Mouse (Mus musculus) yolk sac, embryonic 10.5 days (tissue): ENCODE measurements around the gene Nxpe4.
"Not testable (repeated sequence)": the region's sequence is repeated elsewhere in the genome, so short reads cannot be mapped to it uniquely, and the experiment has no call there.

Source experiments
- DNase-seq: peaks from one replicate; pipeline ENCODE4 v3.0.0-alpha.2; 2017; ENCODE audit warnings: low spot score

The Nxpe4 gene

DNA sequence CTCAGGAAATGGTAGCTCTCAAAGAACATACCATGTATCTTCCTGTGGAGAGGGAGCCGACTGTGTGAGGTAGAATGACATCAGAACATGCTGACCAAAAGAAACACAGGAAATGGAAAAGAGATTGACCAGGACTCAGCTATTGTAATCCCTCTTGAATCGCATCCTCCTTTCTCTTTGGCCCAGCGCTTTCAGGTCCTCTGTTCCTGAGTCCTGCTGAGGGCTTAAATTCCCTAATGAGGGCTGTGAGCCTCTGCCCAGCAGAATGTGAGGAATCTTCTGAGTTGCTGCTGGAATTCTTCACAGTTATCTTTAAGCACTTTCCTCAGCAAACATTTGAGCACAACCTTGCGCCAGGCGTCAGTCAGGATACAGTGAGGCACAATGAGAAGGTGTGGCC, 78.6 kb downstream of the Nxpe4 start:
- DNase-seq: no peak

DNA sequence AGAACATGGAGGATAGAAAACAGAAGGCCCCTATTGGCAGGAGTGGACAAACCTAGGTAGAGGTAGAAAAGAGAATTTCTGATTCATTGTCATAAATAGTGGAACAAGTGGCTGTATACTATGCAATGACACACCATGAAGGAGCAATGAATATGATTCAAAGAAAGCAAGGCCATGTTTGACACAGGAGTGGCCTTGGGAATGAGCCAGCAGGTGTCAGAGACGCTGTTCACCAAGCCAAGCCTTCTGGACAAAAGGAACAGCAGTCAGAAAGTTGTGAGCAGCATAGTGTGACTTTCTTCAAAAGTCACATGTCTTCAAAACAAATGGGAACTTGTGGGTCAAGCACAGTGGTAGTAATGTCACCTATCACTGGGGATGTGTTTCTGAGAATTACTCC, 80.0 kb downstream of the Nxpe4 start:
- no peak for DNase-seq

DNA sequence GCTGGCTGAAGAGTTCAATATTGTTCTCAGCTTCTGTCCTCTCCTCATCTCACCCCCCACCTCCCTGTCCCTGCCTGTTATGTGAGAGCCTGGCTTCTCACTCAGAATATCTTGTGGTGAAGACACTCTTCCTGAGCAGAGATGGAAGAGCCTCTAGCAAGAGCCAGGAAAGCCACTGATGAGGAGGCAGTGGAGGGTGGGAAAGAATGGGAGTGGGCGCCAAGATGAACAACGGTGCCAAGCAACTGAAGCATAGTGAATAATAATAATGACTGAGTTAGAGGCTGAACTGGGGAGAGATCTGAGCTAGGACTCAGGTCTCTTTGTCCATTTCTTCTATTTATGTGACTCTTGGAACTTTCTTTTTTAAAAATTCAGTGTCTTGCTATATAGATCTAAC, 80.9 kb downstream of the Nxpe4 start:
- no peak for DNase-seq

DNA sequence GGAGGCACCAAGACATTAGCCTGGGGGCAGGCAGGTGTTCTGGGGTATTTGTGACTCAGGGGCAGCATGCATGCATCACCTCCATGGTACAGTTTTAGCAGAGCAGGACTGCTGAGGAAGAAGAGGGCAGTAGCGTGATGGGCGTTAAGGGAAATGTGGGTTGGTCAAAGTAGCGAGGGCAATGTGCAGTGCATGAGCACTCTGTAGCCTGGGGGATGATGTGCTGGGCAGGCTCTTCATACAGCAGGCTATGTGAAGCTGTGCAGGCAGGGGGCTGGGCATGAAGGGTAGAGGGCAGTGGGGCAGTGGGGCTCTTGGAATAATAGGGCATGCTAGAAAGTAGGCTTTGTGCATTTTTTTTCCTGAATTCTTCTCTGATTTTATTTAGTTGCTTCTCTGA, 82.4 kb downstream of the Nxpe4 start:
- DNase-seq: no peak

DNA sequence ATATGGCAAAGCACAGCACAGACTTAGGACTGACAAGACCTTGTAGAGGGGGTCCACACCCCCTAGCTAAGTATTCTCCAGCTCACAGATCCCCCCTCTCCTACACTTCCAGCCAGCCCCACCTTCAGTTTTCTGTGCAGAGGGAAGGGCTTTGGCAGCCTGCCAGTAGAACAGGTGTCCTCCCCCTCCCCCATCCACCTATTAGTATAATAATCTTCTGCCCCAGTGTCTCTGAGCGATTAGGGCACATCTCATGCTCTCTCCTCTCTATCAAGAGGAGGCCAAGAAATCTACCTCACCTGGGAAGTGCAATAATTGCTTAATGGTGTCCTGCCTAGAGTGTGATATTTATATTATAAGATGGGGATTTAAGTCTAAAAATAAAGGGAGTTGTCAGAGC, 83.7 kb downstream of the Nxpe4 start:
- no peak for DNase-seq

DNA sequence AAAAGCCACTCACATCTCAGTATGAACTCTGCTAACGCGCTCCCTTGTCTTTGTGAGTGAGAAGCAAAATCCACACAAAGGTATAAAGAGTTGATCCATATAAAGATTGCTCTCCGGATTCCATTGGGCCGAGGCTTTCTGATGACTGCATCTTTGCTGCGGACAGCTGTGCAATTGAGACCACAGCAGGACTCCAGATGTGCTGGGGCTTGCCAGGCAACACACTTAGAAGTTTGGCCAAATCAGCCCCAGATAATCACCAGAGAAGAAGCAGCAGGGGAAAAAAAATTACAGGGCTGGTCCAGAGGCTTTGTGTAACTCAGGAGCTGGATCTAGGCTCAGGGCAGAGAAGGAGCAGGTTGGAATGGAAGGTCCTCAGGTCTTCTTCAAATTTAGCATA, 85.5 kb downstream of the Nxpe4 start:
- no peak for DNase-seq

DNA sequence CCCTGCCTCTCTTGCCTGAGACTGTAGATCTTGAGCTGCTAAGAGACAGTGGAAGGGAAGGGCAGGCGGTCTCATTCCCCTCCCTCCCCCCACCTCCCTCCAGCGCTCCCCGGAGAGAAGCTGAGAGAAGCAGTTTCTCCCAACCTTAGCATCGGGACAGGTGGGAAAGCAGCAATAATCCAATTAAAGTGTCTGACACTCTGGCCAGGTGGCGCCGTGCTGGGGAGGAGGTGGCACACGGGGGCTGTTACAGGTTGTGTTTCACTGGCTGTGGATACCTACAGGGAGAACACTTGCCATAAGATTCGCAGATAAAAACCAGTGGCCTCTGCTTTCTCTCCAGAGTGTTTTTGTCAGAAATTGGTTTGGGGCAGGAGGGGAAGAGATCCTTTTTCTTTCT, 90.4 kb downstream of the Nxpe4 start:
- DNase-seq: no peak

DNA sequence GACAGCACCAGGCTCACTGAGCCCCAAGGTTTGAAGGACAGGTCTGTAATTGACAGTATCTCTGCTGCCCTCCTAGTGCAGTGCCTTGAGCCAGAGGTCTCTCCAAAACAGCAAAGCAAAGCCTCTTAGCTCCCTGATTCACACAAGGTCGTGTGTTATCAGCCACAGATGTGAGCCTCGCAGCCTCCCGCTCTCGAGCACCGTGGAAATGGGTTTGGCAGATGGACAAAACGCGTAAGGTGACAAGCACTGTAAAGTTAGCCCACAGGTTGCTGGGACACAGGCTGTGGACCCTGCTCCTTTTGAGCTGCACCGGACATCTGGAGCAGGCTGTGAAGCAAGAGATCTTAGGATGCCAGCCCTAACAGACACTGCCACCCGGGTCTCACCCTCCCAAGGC, 95.2 kb downstream of the Nxpe4 start:
- no peak for DNase-seq

DNA sequence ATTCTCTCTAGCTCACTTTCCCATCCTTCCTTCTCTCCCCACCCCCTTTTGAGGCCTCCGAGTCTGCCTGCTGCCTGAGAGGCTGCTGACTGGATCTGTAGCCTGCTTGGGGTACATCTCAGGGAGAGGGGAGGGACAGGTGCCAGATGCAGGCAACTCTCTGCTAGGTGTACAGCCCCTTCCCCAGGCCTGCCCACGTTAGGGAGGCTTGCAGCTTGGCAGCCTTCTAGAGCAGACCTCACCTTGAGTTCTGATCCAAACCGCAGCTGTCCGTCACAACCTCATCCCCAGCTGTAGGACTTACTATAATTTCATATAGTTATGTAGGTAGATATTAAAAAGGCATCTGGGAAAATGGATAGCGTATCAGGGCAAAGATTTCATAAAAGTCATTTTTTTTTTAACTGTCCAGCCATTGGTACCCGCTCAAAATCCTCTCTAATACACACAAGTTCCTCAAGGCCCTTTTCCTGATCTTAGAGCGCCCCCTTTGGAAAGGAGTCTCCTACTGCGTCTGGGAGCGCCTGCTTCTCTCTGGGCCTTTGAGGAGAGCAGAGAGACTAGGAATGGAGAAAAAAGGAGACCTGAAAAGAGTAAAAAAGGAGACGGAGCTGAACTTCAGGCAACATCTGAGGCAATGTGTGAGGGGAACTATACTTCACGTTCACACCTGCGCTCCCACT, 96.1 kb downstream of the Nxpe4 start:
- DNase-seq: no peak

DNA sequence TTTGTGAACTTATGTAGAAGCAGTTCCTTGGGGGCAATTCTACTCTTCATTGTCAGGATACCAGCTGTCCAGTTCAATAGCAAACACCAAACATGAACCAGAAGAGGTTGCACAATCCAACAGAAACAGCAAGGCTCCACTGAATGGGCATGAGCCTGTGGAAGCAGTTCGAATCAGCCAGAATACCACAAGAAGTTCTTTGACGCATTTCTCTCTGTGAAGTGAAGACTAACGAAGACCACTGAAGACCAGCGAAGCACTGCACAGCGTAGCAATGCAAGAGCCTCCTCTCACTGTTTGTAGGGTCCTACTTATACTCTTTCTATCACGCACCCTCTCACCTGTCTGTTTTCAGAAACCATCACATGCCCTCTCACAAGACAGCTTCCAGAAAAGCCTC, 102.8 kb downstream of the Nxpe4 start:
- no peak for DNase-seq

DNA sequence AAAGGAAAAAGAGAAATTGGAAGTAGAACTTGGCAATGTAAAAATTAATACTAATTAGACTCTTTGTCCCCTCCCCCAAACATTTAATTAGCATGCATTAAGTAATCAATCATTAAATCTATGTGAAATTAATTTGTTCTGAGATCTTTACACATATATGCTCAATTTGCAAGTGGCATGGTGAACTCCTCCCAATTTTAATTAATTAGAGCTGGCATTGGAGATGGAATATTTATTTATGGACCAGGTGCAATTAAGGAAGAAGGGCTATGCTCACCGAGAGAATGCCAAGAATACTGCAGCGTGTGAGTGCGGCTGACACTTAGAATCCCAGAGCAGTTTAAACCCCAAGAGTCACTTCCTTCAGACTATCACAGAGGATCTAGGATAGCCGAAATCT, 103.7 kb downstream of the Nxpe4 start:
- DNase-seq: no peak

DNA sequence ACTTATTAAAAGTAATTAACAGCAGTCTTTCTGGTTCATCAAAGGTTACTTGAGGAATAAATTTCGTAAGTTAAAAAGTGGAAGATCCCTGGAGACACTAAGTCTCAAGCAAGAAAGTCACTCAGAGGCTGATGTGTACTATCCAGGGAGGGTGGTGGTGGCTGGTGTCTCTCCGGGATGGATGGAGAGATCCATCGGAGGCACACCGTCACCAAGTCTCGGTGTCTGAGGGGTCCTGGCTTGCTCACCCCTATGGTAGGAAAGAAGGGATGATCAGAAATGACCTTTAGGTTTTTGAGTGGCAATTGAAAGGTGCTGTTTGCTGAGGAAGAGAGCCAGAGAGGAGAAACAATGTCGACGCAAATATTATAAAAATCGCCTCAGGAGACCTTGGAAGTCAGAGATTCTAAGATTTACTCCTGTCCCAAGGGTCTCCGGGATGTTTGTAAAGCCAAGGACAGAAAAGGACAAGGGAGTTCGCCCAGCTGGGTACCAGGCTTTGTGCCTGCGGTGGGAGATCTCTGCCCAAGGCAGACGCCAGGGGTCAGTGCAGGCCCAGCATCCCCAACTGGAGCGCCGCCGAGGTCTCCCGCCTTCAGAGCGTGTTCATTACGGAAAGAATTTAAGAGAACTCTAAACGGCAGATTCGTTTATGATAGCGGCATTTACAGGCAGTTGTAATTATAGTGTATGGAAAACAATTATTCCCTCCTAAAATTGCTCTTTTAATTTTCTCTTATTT, 104.6 kb downstream of the Nxpe4 start:
- DNase-seq: peak; percentile 51

DNA sequence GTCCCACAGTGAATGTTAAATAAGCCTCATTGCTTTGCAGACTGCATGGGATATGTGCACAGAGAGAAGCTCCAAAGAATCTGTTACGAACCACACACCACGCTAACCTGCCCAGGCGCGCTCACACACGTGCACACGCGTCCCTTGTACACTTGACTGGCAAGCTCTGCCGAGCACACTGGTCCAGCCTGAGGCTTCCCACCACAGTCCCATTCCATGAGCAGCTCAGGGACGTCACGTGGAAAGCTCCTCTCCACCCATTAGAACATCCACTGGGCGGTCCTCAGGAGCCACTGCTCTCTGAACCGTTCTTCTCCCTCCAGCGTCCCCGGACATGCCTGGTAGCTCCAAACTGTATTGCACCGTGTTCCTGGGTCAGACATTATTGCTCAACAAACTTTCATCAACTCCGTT, 105.2 kb downstream of the Nxpe4 start:
- peak; percentile 31 for DNase-seq

DNA sequence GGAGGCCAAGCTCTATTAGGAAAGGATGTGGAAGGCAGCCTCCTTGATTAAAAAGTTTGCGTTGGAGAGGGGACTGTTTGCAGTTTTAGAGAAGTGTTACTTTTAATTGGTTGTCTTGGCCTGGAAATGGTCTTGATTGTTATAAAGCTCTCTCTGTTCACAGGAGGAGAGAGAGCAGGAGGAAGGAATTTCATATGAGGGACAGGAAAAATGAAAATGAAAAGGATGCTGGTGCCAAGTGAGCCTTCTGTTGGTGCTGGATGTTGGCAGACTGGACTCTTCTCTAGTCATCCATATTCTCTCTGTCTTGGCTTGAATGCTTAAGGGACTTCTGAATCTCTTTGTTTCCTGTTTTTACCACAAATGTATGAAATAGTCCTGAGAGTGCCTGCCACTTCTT, 106.1 kb downstream of the Nxpe4 start:
- no peak for DNase-seq

DNA sequence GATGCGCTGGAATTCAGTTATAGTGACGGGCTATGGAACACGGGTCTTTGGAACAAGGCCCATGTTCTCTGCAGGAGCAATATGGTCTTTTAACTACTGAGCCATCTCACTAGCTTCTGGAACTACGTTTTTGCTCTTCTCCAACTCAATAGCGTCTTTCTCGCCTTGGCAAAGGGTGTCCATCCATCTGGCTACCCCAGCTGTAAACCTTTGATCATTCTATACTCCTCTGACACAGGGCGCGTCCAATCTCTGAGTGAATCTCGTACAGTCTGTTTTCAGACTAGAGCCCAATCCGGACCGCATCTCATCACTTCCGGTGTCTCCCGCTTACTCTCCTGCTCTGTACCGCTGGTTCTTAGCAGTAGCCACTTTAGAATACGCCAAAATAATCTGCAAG, 115.0 kb downstream of the Nxpe4 start:
- DNase-seq: no peak

DNA sequence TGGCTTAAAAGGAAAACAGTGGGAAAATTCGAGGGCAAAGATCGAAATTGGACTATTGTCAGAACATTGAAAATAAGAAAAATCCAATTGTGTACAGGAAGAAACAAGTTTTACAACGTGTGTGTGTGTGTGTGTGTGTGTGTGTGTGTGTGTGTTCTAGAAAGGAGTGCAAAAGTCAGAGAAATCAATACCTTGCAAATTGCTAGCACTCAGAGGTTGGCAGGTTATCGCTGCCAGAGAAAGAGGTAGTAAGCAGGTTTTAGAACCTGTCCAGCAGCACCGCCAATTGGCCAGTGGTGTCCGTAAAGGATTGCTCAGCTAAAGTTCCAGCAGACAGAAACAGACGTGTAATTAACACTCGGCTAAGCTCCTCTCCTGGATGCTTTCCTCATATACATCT, 122.4 kb downstream of the Nxpe4 start:
- no peak for DNase-seq

DNA sequence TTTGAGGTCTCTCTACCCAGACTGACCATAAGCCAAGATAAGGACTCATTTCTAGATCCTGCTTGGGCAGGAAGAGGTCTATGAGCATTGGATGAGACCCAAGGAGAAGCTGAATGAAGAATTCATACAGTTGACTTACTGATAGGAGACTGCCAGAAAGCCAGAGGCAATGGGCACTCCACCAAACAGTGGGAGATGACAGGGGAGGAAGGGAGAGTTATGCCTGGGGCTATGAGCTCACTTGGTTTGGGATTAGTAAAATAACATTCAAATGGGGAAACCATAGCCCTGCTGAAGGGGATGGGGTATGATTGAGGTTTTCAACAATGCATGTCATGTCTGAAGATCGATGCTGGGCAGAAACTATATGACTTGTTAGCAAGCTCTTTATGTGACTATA, 128.5 kb downstream of the Nxpe4 start:
- no peak for DNase-seq

DNA sequence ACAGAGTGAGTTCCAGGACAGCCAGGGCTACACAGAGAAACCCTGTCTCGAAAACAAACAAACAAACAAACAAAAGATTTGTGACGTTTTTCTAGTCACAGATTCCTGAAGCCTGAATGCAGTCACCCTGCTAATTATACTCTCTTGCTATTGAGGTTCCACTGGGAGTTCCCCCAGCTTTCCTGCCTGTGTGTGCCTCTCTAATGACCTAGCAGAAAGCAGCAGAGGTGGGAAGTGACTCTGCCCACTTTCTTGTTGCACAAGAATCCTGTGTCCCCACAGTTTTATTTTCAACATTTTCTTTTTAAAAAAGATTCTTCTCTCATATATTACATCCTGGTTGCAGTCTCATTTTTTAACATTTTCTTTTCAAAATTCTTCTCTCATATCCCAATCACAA, 132.9 kb downstream of the Nxpe4 start:
- no peak for DNase-seq

DNA sequence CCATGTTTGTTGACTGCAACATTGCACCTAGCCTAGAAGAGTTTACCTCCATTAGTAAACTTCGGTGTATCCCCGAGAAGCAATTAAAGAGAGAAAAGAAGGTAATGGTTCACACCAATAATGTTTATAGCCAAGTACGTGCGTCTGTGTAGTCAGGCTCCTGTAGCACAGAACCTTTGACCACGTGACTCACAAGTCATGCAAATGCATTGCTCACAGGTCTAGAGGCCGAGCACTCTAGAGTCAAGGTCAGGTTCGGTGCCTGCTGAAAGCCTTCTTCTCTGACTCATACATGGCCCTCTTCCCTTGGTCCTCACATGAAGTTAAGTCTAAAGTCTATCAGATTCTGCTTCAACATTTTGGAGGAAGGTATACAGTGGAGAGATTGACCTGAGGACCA, 137.2 kb downstream of the Nxpe4 start:
- no peak for DNase-seq

DNA sequence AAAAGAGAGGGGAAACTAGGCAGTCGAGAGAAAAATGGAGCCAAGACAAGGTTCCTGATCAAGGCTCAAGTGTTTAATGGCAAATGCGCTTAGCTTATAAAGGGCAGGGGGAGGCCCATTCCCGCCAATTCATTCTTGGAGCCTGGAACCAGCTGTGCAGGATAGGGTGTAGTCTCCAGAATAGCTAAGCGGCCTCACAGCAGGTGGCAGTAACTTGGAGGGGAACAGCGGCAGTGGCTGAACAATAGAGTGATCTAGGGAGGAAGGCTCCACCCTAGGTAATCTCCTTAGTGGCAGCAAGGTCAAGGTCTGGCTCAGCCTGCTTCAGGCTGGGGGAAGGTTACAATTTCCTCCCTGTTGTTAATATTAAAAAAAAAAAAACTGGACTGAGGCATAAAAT, 141.7 kb downstream of the Nxpe4 start:
- not testable (repeated sequence) for DNase-seq

DNA sequence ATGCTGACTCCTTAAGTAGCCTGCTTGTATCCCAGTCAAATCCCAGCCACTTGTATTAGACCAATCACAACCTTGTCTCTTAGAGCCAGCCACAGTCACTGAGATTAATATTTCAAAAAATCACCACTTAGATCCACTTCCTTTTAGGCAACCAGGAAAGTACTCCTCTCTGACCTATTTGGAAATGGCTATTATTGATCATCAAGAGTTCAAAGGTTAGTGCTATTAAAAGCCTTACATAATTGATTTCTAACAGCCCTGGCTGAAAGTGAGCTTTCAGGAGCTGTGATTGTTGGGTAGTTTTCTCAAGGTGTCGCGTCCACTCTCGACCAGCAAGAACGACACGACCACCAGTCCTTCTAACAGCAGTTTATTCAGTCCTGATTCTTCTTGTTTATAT, 149.4 kb downstream of the Nxpe4 start:
- no peak for DNase-seq

DNA sequence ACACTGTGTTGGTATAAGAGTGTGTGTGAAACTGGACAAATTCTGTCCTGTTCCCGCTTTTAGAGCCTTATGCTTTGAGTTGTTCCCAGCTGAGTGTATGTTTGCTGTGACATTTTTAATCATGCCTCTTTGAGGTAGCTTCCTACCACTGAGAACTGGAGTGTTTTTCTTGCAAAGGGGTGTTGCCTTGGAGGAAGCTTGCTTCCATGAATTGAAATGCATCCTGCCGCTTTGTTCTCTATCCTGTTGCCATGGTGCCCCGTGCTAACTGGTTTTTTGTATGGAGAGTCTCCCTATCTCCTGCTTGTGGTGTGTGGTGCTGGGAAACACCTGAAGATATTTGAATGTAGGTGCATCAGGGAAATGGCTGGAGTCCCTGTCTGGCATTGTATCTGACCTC, 152.4 kb downstream of the Nxpe4 start:
- no peak for DNase-seq

DNA sequence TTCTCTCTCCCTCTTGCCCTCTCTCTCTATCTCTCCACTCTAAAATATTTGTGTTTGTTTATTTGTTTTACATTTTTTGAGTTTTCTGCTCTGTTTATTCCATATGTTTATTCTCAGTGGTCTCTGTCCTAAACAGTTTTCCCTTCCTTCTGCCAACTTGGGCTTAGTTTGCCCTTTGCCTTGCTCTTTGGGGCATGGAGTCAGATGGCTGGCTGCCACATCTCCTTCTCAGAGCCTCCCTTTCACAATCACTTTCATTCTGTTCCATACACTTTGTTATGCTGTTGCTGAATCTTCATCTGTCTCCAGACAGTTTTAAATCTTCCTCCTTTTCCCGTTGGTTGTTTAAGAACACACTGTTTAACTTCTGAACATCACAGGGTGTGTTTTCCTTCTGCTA, 154.0 kb downstream of the Nxpe4 start:
- no peak for DNase-seq

DNA sequence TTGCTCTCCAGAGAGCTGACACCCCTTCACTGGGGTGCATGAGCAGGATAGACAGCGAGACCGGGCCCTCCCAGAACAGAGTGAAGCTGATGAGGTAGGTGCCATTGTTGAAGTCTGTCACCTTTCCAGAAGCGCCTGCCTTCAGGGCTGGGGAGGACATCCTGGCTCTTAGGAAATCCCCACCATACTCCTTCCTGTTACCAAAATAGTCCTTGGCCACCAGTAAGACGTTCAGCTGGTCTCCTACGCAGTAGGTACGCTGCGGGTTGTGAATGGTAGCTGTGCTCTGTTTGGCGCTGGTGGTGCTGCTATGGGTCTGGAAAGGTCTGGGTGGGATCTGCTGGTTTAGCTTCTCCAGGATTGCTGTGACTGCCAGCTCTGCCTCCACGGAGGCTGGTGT, 164.5 kb downstream of the Nxpe4 start:
- DNase-seq: no peak
